8 mouse cellular contexts compared by ENCODE assay signal in the genomic region with DNA sequence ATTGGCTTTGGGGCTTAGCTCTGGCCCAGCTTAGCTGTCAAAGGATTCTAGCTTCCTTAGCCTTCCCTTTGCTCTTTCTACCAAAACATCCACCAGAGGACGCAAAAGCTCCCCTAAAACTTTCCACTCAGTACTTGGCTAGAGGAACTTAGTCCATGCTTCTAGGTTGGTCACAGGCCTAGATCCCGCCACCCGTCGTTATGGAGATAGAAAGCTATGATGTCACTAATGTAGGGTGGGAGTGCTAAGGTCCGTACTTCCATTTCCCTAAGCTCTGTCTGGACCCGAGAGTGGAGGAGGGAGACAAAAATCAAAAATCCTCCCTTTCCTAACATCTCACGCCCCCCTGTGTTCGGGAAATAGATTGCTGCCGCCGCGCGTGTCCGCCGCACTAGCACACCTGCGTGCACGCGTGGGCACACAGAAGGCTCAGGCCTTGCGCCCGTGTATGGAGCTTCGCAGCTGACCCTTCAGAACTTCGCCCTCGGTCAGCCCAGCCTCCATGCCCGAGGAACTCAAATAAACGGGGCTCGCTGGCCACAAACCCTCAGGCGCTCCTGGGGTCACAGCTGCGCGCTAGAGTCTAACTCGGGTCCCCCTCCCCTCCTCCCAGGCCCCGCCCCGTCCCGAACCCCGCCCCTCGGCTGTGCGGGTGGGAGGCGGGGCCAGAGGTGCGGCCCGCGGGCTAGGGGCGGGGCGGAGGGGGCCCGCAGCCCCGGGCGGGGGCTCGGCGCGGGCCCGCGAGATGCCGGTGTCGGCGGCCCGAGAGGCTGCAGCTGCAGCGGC. TPM values are rescaled to one million over a fixed set of nuclear protein-coding genes. Genes with fewer than 3 reads are reported as not detected.
DNase-seq lines count a peak whose midpoint lies in the region; ATAC-seq and TF ChIP-seq lines count a peak whose summit lies in the region.

No protein-coding gene starts in this region.

- peak overlapping the region; percentile 86 for H3K4me2 ChIP-seq in hindbrain, embryonic 16.5 days (ENCODE audit: low read length)

- peak overlapping the region; percentile 94 for H3K4me3 ChIP-seq in gastrocnemius, adult 2 months
- H3K4me3 ChIP-seq in hindbrain, embryonic 16.5 days (ENCODE audit: low read length), result peak overlapping the region; percentile 86

- under 1% methylated on average over 52 of the region's 54 CpGs for WGBS in hindbrain, embryonic 16.5 days

- H3K27me3 ChIP-seq in hindbrain, embryonic 16.5 days (replicated peaks; ENCODE audit: control insufficient read depth, insufficient read depth, low read length), result no peaks in the 10 kb centered on the region

- peak overlapping the region; percentile 85 for H3K27ac ChIP-seq in gastrocnemius, adult 2 months
- peak overlapping the region; percentile 88 for H3K27ac ChIP-seq in hindbrain, embryonic 16.5 days (ENCODE audit: low read depth, low read length)

- intact Hi-C loops in gastrocnemius, adult 2 months (cut with DNase I), result loop anchor here (5.0 kb wide), 1 partner anchor 85 kb away; the partner anchor contains the start of genes Brca1 and Nbr1

- peaks cover 40% of the 10 kb centered on the region for H3K4me1 ChIP-seq in hindbrain, embryonic 16.5 days (ENCODE audit: control insufficient read depth, insufficient read depth, low read depth, low read length)

- H3K36me3 ChIP-seq in hindbrain, embryonic 16.5 days (ENCODE audit: control insufficient read depth, insufficient read depth, low read length), result no peaks in the 10 kb centered on the region; the same call in 1 of the 2 replicates

- ATAC-seq in hindbrain, embryonic 16.5 days, result peak; percentile 72

- H3K9ac ChIP-seq in hindbrain, embryonic 16.5 days (ENCODE audit: low read depth, low read length), result peak overlapping the region; percentile 89

- peak; percentile 54 for DNase-seq in T-cell, adult 2 months (ENCODE audit: low spot score)
- DNase-seq in cerebellum, postnatal 36 days, result peak; percentile 57 to 62
- peak; percentile 80 for DNase-seq in gastrocnemius, adult 2 months
- DNase-seq in left cerebral cortex, adult 11 months (ENCODE audit: low spot score), result peak; percentile 65
- DNase-seq in lung, postnatal 25 days (ENCODE audit: low spot score), result peak; percentile 84
- DNase-seq in retina, adult 2 months (ENCODE audit: low read depth, low spot score), result peak; percentile 60
- DNase-seq in thymus, postnatal 36 days, result peak; percentile 75 to 79

- no peaks in the 10 kb centered on the region for H3K9me3 ChIP-seq in hindbrain, embryonic 16.5 days (ENCODE audit: control insufficient read depth, low read length)

- peak; percentile 65 for TF ChIP-seq CTCF in gastrocnemius, adult 2 months (IDR thresholded peaks at IDR 0.05)

RNA-seq across cellular contexts. Expression of gene Vat1, which starts 1.6 kb away (rescaled TPM):
- total RNA-seq in gastrocnemius, adult 2 months (2021), result 10 to 100 TPM; 10.0 to 14.5 TPM
- polyA plus RNA-seq in hindbrain, embryonic 16.5 days (2015; fragmentation: Nextera tagmentation; extraction: Ambion mirVana), result 125 and 134 TPM in 2 replicates

RNA-seq across cellular contexts. Expression of gene Rnd2, which starts 2.9 kb away (rescaled TPM):
- total RNA-seq in gastrocnemius, adult 2 months (2021), result 1 to 10 TPM; 3.3 to 3.5 TPM
- 83.2 and 90.6 TPM in 2 replicates for polyA plus RNA-seq in hindbrain, embryonic 16.5 days (2015; fragmentation: Nextera tagmentation; extraction: Ambion mirVana)

RNA-seq across cellular contexts. Expression of gene Ifi35, which starts 19.5 kb away (rescaled TPM):
- 10 to 100 TPM in 1 of 2 experiments, 1 to 10 TPM in 1; 8.6 to 14.3 TPM for total RNA-seq in gastrocnemius, adult 2 months (2021)
- 3.9 and 4.8 TPM in 2 replicates for polyA plus RNA-seq in hindbrain, embryonic 16.5 days (2015; fragmentation: Nextera tagmentation; extraction: Ambion mirVana)

RNA-seq across cellular contexts. Expression of gene Rpl27, which starts 25.6 kb away (rescaled TPM):
- total RNA-seq in gastrocnemius, adult 2 months (2021), result 10 to 100 TPM; 31.9 to 49.4 TPM
- polyA plus RNA-seq in hindbrain, embryonic 16.5 days (2015; fragmentation: Nextera tagmentation; extraction: Ambion mirVana), result 204 and 207 TPM in 2 replicates

RNA-seq across cellular contexts. Expression of gene Ptges3l, which starts 42.5 kb away (rescaled TPM):
- total RNA-seq in gastrocnemius, adult 2 months (2021), result 10 to 100 TPM; 82.0 to 90.7 TPM
- 3.1 and 3.9 TPM in 2 replicates for polyA plus RNA-seq in hindbrain, embryonic 16.5 days (2015; fragmentation: Nextera tagmentation; extraction: Ambion mirVana)

Comparison
In these comparisons a context has a peak if more than half of its experiments do, and no peak if none do; other contexts are left out.
1. Peak in every context shown above with its lines: DNase-seq, ATAC-seq, H3K4me3 ChIP-seq and H3K27ac ChIP-seq.